Mouse (Mus musculus): ENCODE measurements around the gene Lrrc56. TPM values are rescaled to one million over a fixed set of nuclear protein-coding genes. Genes with fewer than 3 reads are reported as not detected.
"Not testable (repeated sequence)": the region's sequence is repeated elsewhere in the genome, so short reads cannot be mapped to it uniquely, and the experiment has no call there.

The Lrrc56 gene
- polyA plus RNA-seq, 1 experiment from 2014 or later, result 7.1 TPM

DNA sequence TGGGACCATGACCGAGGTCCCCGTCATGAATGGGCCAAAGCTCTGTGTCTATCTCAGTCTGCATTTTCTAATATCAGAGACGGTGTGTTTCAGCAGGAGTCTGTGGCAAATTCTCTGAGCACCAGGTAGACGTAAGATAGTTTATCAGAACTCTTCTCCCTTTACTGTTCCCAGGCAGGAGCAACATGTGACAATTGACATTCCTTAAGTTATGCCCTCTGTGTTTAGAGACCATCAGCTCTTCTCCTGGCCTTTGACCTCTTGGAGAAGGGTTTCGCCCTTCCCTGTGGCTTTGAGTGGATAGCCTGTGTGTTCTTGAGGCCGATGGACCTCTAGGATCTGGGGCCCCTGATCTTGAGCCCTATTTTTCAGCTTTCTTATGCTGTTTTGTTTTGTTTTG lies 35.7 kb downstream of the Lrrc56 start:
- H3K36me3 ChIP-seq (ENCODE audit: control insufficient read depth, insufficient read depth, low read length), result peaks cover 21% of the 10 kb centered on the region; the same call in 1 of the 2 replicates
- ATAC-seq (ENCODE audit: insufficient read depth, low FRiP score), result no peak
- 43% methylated on average over 6 of the region's 6 CpGs for WGBS

GRCm38 (mm10) chr7:141230570-141230969 lies 36.6 kb downstream of the Lrrc56 start:
- H3K4me3 ChIP-seq (replicated peaks; ENCODE audit: low read length), result no peak overlapping the region
- H3K27ac ChIP-seq (ENCODE audit: low read length), result no peak overlapping the region
- no peaks in the 10 kb centered on the region for H3K27me3 ChIP-seq (ENCODE audit: control insufficient read depth, insufficient read depth, low read length)
- H3K4me1 ChIP-seq (ENCODE audit: control insufficient read depth, insufficient read depth, low read length), result peaks cover 16% of the 10 kb centered on the region
- no peak overlapping the region for H3K9ac ChIP-seq (ENCODE audit: low read length)
- H3K4me2 ChIP-seq (ENCODE audit: low read depth, low read length), result 0 out of 2 replicates have a peak overlapping the region, but pooled peaks have one; percentile 85
- no peak for ATAC-seq (ENCODE audit: insufficient read depth, low FRiP score)
- 88% methylated on average over 4 of the region's 4 CpGs for WGBS
- H3K36me3 ChIP-seq (ENCODE audit: control insufficient read depth, insufficient read depth, low read length), result peaks cover 21% of the 10 kb centered on the region; the same call in 1 of the 2 replicates
- H3K9me3 ChIP-seq (replicated peaks; ENCODE audit: control insufficient read depth, low read length), result no peaks in the 10 kb centered on the region

More for the DNA sequence above, 35.7 kb downstream of the Lrrc56 start:
- Histone ChIP-seq H3K9me3 (replicated peaks; ENCODE audit: control insufficient read depth, low read length) (no peaks in the 10 kb centered on the region), H3K27ac (ENCODE audit: low read length) (no peak overlapping the region), H3K9ac (ENCODE audit: low read length) (peak overlapping the region; percentile 97), H3K27me3 (ENCODE audit: control insufficient read depth, insufficient read depth, low read length) (no peaks in the 10 kb centered on the region), H3K4me1 (ENCODE audit: control insufficient read depth, insufficient read depth, low read length) (peaks cover 16% of the 10 kb centered on the region), H3K4me3 (replicated peaks; ENCODE audit: low read length) (peak overlapping the region; percentile 92), H3K4me2 (ENCODE audit: low read depth, low read length) (peak overlapping the region; percentile 85)

DNA sequence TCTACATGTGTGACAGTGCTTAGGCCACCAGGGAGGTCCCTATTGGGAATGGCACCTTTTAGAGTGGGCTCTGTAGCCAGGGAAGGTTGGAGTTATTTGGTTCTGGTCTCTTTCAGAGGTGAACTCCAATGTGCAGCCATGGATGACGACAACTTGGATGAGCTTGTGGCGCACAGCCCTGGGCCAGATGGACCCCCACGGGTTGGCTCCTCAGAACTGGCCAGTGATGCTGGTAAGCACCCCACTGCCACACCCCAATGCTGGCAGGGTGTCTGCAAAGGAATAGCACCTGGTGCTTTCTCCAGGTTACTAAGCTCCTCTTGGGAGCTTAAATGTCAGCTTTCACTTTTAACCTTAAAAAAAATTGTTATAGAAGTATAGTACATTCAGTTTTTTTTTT lies 37.2 kb downstream of the Lrrc56 start:
- Histone ChIP-seq H3K27ac (ENCODE audit: low read length) (no peak overlapping the region), H3K27me3 (ENCODE audit: control insufficient read depth, insufficient read depth, low read length) (no peaks in the 10 kb centered on the region), H3K9me3 (replicated peaks; ENCODE audit: control insufficient read depth, low read length) (no peaks in the 10 kb centered on the region), H3K9ac (ENCODE audit: low read length) (no peak overlapping the region), H3K4me1 (ENCODE audit: control insufficient read depth, insufficient read depth, low read length) (peaks cover 16% of the 10 kb centered on the region), H3K4me2 (ENCODE audit: low read depth, low read length) (no peak overlapping the region), H3K4me3 (replicated peaks; ENCODE audit: low read length) (no peak overlapping the region), H3K36me3 (ENCODE audit: control insufficient read depth, insufficient read depth, low read length) (peaks cover 21% of the 10 kb centered on the region; the same call in 1 of the 2 replicates)
- ATAC-seq (ENCODE audit: insufficient read depth, low FRiP score), result no peak
- WGBS, result 92% methylated on average over 3 of the region's 3 CpGs

DNA sequence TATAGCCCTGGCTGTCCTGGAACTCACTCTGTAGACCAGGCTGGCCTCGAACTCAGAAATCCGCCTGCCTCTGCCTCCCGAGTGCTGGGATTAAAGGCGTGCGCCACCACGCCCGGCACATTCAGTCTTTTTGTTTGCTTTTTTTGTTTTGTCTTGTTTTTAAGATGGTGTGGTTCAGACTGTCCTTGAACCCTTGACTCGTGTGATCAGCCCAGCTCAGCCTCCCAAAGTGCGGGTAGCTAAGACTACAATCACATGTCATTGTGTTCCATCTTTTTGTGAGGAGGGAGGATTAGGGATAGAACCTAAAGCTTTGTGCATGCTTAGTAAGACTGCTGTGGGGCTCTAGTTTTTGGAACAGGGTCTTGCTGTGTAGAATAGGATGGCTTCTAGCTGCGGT lies 37.6 kb downstream of the Lrrc56 start:
- Histone ChIP-seq H3K4me3 (replicated peaks; ENCODE audit: low read length) (no peak overlapping the region), H3K36me3 (ENCODE audit: control insufficient read depth, insufficient read depth, low read length) (peaks cover 21% of the 10 kb centered on the region; the same call in 1 of the 2 replicates), H3K9ac (ENCODE audit: low read length) (no peak overlapping the region), H3K4me2 (ENCODE audit: low read depth, low read length) (no peak overlapping the region), H3K9me3 (replicated peaks; ENCODE audit: control insufficient read depth, low read length) (no peaks in the 10 kb centered on the region), H3K4me1 (ENCODE audit: control insufficient read depth, insufficient read depth, low read length) (peaks cover 16% of the 10 kb centered on the region), H3K27ac (ENCODE audit: low read length) (no peak overlapping the region), H3K27me3 (ENCODE audit: control insufficient read depth, insufficient read depth, low read length) (no peaks in the 10 kb centered on the region)
- ATAC-seq (ENCODE audit: insufficient read depth, low FRiP score), result no peak
- 89% methylated on average over 10 of the region's 10 CpGs for WGBS

GRCm38 (mm10) chr7:141250486-141250885 lies 56.5 kb downstream of the Lrrc56 start:
- 82% methylated on average over 4 of the region's 4 CpGs for WGBS
- H3K9ac ChIP-seq (ENCODE audit: low read length); H3K4me2 ChIP-seq (ENCODE audit: low read depth, low read length); H3K4me1 ChIP-seq (ENCODE audit: control insufficient read depth, insufficient read depth, low read length); ATAC-seq (ENCODE audit: insufficient read depth, low FRiP score); H3K4me3 ChIP-seq (replicated peaks; ENCODE audit: low read length); H3K27ac ChIP-seq (ENCODE audit: low read length); H3K9me3 ChIP-seq (replicated peaks; ENCODE audit: control insufficient read depth, low read length); H3K27me3 ChIP-seq (ENCODE audit: control insufficient read depth, insufficient read depth, low read length): not testable (repeated sequence)
- peaks cover 37% of the 10 kb centered on the region for H3K36me3 ChIP-seq (ENCODE audit: control insufficient read depth, insufficient read depth, low read length)

GRCm38 (mm10) chr7:141256159-141256558 lies 62.2 kb downstream of the Lrrc56 start:
- Histone ChIP-seq H3K4me1 (ENCODE audit: control insufficient read depth, insufficient read depth, low read length) (no peaks in the 10 kb centered on the region), H3K9me3 (replicated peaks; ENCODE audit: control insufficient read depth, low read length) (no peaks in the 10 kb centered on the region), H3K9ac (ENCODE audit: low read length) (no peak overlapping the region), H3K4me2 (ENCODE audit: low read depth, low read length) (no peak overlapping the region), H3K4me3 (replicated peaks; ENCODE audit: low read length) (no peak overlapping the region), H3K36me3 (ENCODE audit: control insufficient read depth, insufficient read depth, low read length) (peaks cover 42% of the 10 kb centered on the region), H3K27me3 (ENCODE audit: control insufficient read depth, insufficient read depth, low read length) (no peaks in the 10 kb centered on the region), H3K27ac (ENCODE audit: low read length) (no peak overlapping the region)
- ATAC-seq (ENCODE audit: insufficient read depth, low FRiP score), result no peak
- WGBS, result 89% methylated on average over 10 of the region's 10 CpGs

MicroRNA genes within 50 kb of the gene (microRNA counts, 519-probe panel; counts per million panel counts)
- 3,554 counts per million, percentile 82 among the panel's probes with 10 or more counts for microRNA mmu-miR-210

Small RNA genes lying within 50 kb of the gene (microRNA-seq; reads per million reads assigned to microRNA genes)
- gene Mir210, result 1,136 reads per million, percentile 77 among the genes with 10 or more reads in this experiment

Other genes with a start within 250 kb of the Lrrc56 start
- 3.8 and 4.4 TPM in 2 replicates for gene Ifitm5, start 243.9 kb upstream of the Lrrc56 start, polyA plus RNA-seq (2015; fragmentation: Nextera tagmentation; extraction: Ambion mirVana)
- not detected in 2 replicates for gene Gm45717, start 238.2 kb upstream of the Lrrc56 start, polyA plus RNA-seq (2015; fragmentation: Nextera tagmentation; extraction: Ambion mirVana)
- 1,006 and 1,276 TPM in 2 replicates for gene Ifitm2, start 238.2 kb upstream of the Lrrc56 start, polyA plus RNA-seq (2015; fragmentation: Nextera tagmentation; extraction: Ambion mirVana)
- 156 and 185 TPM in 2 replicates for gene Ifitm1, start 226.9 kb upstream of the Lrrc56 start, polyA plus RNA-seq (2015; fragmentation: Nextera tagmentation; extraction: Ambion mirVana)
- gene Ifitm3, start 183.4 kb upstream of the Lrrc56 start, polyA plus RNA-seq (2015; fragmentation: Nextera tagmentation; extraction: Ambion mirVana), result 322 and 395 TPM in 2 replicates
- gene Ifitm6, start 176.2 kb upstream of the Lrrc56 start, polyA plus RNA-seq (2015; fragmentation: Nextera tagmentation; extraction: Ambion mirVana), result 5.5 and 7.5 TPM in 2 replicates
- gene Gm17387, start 165.0 kb upstream of the Lrrc56 start, polyA plus RNA-seq (2015; fragmentation: Nextera tagmentation; extraction: Ambion mirVana), result not detected in 2 replicates
- 4.9 and 5.1 TPM in 2 replicates for gene B4galnt4, start 133.1 kb upstream of the Lrrc56 start, polyA plus RNA-seq (2015; fragmentation: Nextera tagmentation; extraction: Ambion mirVana)
- 74.2 and 103 TPM in 2 replicates for gene Pkp3, start 115.9 kb upstream of the Lrrc56 start, polyA plus RNA-seq (2015; fragmentation: Nextera tagmentation; extraction: Ambion mirVana)
- gene Sigirr, start 93.6 kb upstream of the Lrrc56 start, polyA plus RNA-seq (2015; fragmentation: Nextera tagmentation; extraction: Ambion mirVana), result 14.1 and 14.7 TPM in 2 replicates
- 22.5 and 26.2 TPM in 2 replicates for gene Ano9, start 76.4 kb upstream of the Lrrc56 start, polyA plus RNA-seq (2015; fragmentation: Nextera tagmentation; extraction: Ambion mirVana)
- 56.0 and 59.4 TPM in 2 replicates for gene Ptdss2, start 71.8 kb upstream of the Lrrc56 start, polyA plus RNA-seq (2015; fragmentation: Nextera tagmentation; extraction: Ambion mirVana)
- 240 and 265 TPM in 2 replicates for gene Rnh1, start 21.3 kb upstream of the Lrrc56 start, polyA plus RNA-seq (2015; fragmentation: Nextera tagmentation; extraction: Ambion mirVana)
- 45.1 and 48.0 TPM in 2 replicates for gene Hras, start 152 bp upstream of the Lrrc56 start, polyA plus RNA-seq (2015; fragmentation: Nextera tagmentation; extraction: Ambion mirVana)
- gene Lmntd2, start 19.9 kb downstream of the Lrrc56 start, polyA plus RNA-seq (2015; fragmentation: Nextera tagmentation; extraction: Ambion mirVana), result 4.8 and 6.3 TPM in 2 replicates
- 82.3 and 104 TPM in 2 replicates for gene Rassf7, start 21.7 kb downstream of the Lrrc56 start, polyA plus RNA-seq (2015; fragmentation: Nextera tagmentation; extraction: Ambion mirVana)
- gene Phrf1, start 34.6 kb downstream of the Lrrc56 start, polyA plus RNA-seq (2015; fragmentation: Nextera tagmentation; extraction: Ambion mirVana), result 57.6 and 67.7 TPM in 2 replicates
- gene Irf7, start 72.3 kb downstream of the Lrrc56 start, polyA plus RNA-seq (2015; fragmentation: Nextera tagmentation; extraction: Ambion mirVana), result 3.5 and 3.6 TPM in 2 replicates
- 16.0 and 17.0 TPM in 2 replicates for gene Cdhr5, start 82.6 kb downstream of the Lrrc56 start, polyA plus RNA-seq (2015; fragmentation: Nextera tagmentation; extraction: Ambion mirVana)
- 23.2 and 24.8 TPM in 2 replicates for gene Sct, start 85.0 kb downstream of the Lrrc56 start, polyA plus RNA-seq (2015; fragmentation: Nextera tagmentation; extraction: Ambion mirVana)
- 0.18 TPM in 1 of 2 replicates, not detected in the other for gene Drd4, start 97.8 kb downstream of the Lrrc56 start, polyA plus RNA-seq (2015; fragmentation: Nextera tagmentation; extraction: Ambion mirVana)
- gene Deaf1, start 133.5 kb downstream of the Lrrc56 start, polyA plus RNA-seq (2015; fragmentation: Nextera tagmentation; extraction: Ambion mirVana), result 61.3 and 64.3 TPM in 2 replicates
- gene Tmem80, start 133.6 kb downstream of the Lrrc56 start, polyA plus RNA-seq (2015; fragmentation: Nextera tagmentation; extraction: Ambion mirVana), result 35.9 and 36.5 TPM in 2 replicates
- gene Eps8l2, start 144.7 kb downstream of the Lrrc56 start, polyA plus RNA-seq (2015; fragmentation: Nextera tagmentation; extraction: Ambion mirVana), result 79.4 and 108 TPM in 2 replicates
- 399 and 400 TPM in 2 replicates for gene Taldo1, start 198.0 kb downstream of the Lrrc56 start, polyA plus RNA-seq (2015; fragmentation: Nextera tagmentation; extraction: Ambion mirVana)
- 45.8 and 48.1 TPM in 2 replicates for gene Gatd1, start 220.0 kb downstream of the Lrrc56 start, polyA plus RNA-seq (2015; fragmentation: Nextera tagmentation; extraction: Ambion mirVana)
- 2.6 and 3.8 TPM in 2 replicates for gene Cend1, start 235.3 kb downstream of the Lrrc56 start, polyA plus RNA-seq (2015; fragmentation: Nextera tagmentation; extraction: Ambion mirVana)
- 29.4 and 32.3 TPM in 2 replicates for gene Slc25a22, start 243.7 kb downstream of the Lrrc56 start, polyA plus RNA-seq (2015; fragmentation: Nextera tagmentation; extraction: Ambion mirVana)
- 7.6 and 8.2 TPM in 2 replicates for gene Pidd1, start 249.9 kb downstream of the Lrrc56 start, polyA plus RNA-seq (2015; fragmentation: Nextera tagmentation; extraction: Ambion mirVana)